Mouse (Mus musculus) neural tube, embryonic 12.5 days (tissue): ENCODE measurements around the gene Gsk3b. TPM values are rescaled to one million over a fixed set of nuclear protein-coding genes. Genes with fewer than 3 reads are reported as not detected.
"Not testable (repeated sequence)": the region's sequence is repeated elsewhere in the genome, so short reads cannot be mapped to it uniquely, and the experiment has no call there.

Experiments
- ATAC-seq: fragments of 200-750 bp; cut with Nextera tagmentation; 2 replicates; pipeline ENCODE4 v1.8.0; 2017; ENCODE audit warnings: low read depth, mild to moderate bottlenecking, moderate TSS enrichment, moderate library complexity; ENCODE audit not compliant: low FRiP score
- H3K27ac ChIP-seq: fragments of 300-500 bp; sonication (generic); 2 replicates; pipeline ENCODE4 v1.5.1; 2016
- H3K27me3 ChIP-seq: fragments of 300-500 bp; sonication (generic); replicated peaks from 2 replicates; pipeline ENCODE4 v1.6.1; 2016; ENCODE audit warnings: mild to moderate bottlenecking
- H3K36me3 ChIP-seq: fragments of 300-500 bp; sonication (generic); 2 replicates; pipeline ENCODE4 v1.6.1; 2016; ENCODE audit warnings: mild to moderate bottlenecking
- H3K4me1 ChIP-seq: fragments of 300-500 bp; sonication (generic); 2 replicates; pipeline ENCODE4 v1.6.1; 2016
- H3K4me2 ChIP-seq: fragments of 300-500 bp; sonication (generic); replicated peaks from 2 replicates; pipeline ENCODE4 v1.6.1; 2016; ENCODE audit warnings: mild to moderate bottlenecking
- H3K4me3 ChIP-seq: fragments of 300-500 bp; sonication (generic); 2 replicates; pipeline ENCODE4 v1.5.1; 2016
- H3K9ac ChIP-seq: fragments of 300-500 bp; sonication (generic); 2 replicates; pipeline ENCODE4 v1.6.1; 2016; ENCODE audit warnings: mild to moderate bottlenecking
- H3K9me3 ChIP-seq: fragments of 300-500 bp; sonication (generic); 2 replicates; pipeline ENCODE4 v1.6.1; 2016; ENCODE audit warnings: mild to moderate bottlenecking
- WGBS: fragments of 180-500 bp; shearing (Covaris S2); methylation state at CpG from one replicate; pipeline ENCODE4 v1.1.7; 2016; 5-methylcytosine and 5-hydroxymethylcytosine counted together
- polyA plus RNA-seq: library from polyadenylated mRNA; unstranded; fragments of >200 nt; fragmentation: Nextera tagmentation; extraction: Ambion mirVana; gene quantifications from 2 replicates; pipeline ENCODE4 v1.2.1, GENCODE M21; 2016

Gene Gsk3b
- polyA plus RNA-seq, 1 experiment from 2014 or later, result 140 TPM

- H3K9me3 ChIP-seq, result no peaks in the 10 kb centered on the region
- H3K27ac ChIP-seq, result no peak overlapping the region
- no peaks in the 10 kb centered on the region for H3K27me3 ChIP-seq
- no peak overlapping the region for H3K9ac ChIP-seq
- ATAC-seq, result no peak
- 86% methylated on average over 9 of the region's 9 CpGs for WGBS
- peaks cover 10% of the 10 kb centered on the region for H3K36me3 ChIP-seq
- H3K4me1 ChIP-seq, result peaks cover 4% of the 10 kb centered on the region; the same call in 1 of the 2 replicates
- H3K4me2 ChIP-seq, result no peak overlapping the region
- H3K4me3 ChIP-seq, result no peak overlapping the region
Observed at GRCm38 (mm10) chr16:38110001-38110400, 21.2 kb downstream of the Gsk3b start.

DNA sequence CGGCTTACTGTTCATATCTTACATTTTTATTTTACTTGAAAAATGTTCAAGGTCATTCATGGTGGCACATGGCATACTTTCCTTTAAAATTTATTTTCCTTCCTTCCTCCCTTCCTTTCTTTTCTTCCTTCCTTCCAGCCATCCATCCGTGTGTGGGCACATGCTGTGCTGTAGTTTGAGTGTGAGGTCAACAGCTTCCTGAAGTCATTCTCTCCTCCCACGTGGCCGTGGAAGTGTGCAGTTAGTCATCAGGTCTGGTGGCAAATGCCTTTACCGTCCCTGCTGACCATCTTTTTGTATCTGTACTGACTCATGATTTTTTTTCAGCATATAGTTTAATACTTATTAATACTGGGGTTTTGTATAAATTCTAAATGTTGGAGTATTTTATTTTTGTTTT is 21.8 kb downstream of the Gsk3b start:
- H3K27ac ChIP-seq, result no peak overlapping the region
- no peak overlapping the region for H3K4me2 ChIP-seq
- H3K4me3 ChIP-seq, result no peak overlapping the region
- no peaks in the 10 kb centered on the region for H3K9me3 ChIP-seq
- H3K27me3 ChIP-seq, result no peaks in the 10 kb centered on the region
- H3K4me1 ChIP-seq, result peaks cover 4% of the 10 kb centered on the region; the same call in 1 of the 2 replicates
- H3K36me3 ChIP-seq, result peaks cover 10% of the 10 kb centered on the region
- H3K9ac ChIP-seq, result no peak overlapping the region
- 56% methylated on average over 5 of the region's 5 CpGs for WGBS
- no peak for ATAC-seq

DNA sequence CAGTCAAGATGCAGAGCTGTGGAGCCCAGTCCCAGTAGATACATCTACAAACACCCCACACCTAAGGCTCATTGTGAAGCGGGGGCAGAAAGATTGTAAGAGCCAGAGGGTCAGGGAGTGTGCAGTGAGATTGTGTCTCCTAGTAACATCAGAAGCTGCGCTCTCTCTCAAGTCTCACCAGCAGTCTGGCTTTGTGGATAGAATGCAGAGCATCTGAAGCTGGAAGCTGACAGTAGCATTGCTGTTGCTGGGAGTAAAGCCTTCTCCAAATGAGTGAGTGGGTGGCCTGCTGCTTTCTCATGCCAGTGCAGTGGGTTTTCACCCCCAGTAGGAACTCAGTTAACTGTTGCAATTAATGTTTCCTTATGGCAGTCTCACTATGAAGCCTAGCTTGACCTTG is 25.3 kb downstream of the Gsk3b start:
- 96% methylated on average over 2 of the region's 2 CpGs for WGBS
- no peak for ATAC-seq
- Histone ChIP-seq H3K27me3 (no peaks in the 10 kb centered on the region), H3K36me3 (peaks cover 10% of the 10 kb centered on the region), H3K27ac (no peak overlapping the region), H3K9ac (no peak overlapping the region), H3K4me1 (peaks cover 4% of the 10 kb centered on the region; the same call in 1 of the 2 replicates), H3K4me3 (no peak overlapping the region), H3K4me2 (no peak overlapping the region), H3K9me3 (no peaks in the 10 kb centered on the region)

- WGBS, result 94% methylated on average over 9 of the region's 9 CpGs
- not testable (repeated sequence) for H3K4me1 ChIP-seq
Observed at GRCm38 (mm10) chr16:38117909-38118308, 29.1 kb downstream of the Gsk3b start.

DNA sequence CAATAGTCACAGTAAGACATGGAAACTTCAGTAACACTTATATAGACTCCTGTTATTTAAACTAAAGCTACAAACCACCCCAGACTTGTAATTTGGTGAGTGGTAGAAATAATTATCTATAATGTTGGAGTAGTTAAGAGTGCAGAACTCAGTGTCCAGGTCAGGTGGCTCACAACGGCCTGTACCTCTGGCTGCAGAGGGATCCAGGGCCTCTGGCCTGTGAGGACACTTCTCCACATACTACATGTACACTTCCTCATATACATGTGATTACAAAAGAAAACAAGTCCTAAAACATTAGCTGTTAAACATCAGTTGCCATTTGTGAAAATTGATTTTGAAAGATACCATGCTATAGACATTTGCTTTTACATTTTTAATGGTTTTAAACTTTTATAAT is 29.9 kb downstream of the Gsk3b start:
- Histone ChIP-seq H3K4me1 (peaks cover 7% of the 10 kb centered on the region), H3K9ac (no peak overlapping the region), H3K4me2 (no peak overlapping the region), H3K9me3 (no peaks in the 10 kb centered on the region), H3K27ac (no peak overlapping the region), H3K36me3 (peaks cover 17% of the 10 kb centered on the region), H3K4me3 (no peak overlapping the region), H3K27me3 (no peaks in the 10 kb centered on the region)
- ATAC-seq, result no peak
- 89% methylated on average over 1 of the region's 1 CpGs for WGBS

More at GRCm38 (mm10) chr16:38117909-38118308, 29.1 kb downstream of the Gsk3b start:
- H3K9ac ChIP-seq, H3K27ac ChIP-seq, H3K9me3 ChIP-seq, ATAC-seq, H3K4me2 ChIP-seq, H3K27me3 ChIP-seq, H3K4me3 ChIP-seq: not testable (repeated sequence)
- peaks cover 15% of the 10 kb centered on the region for H3K36me3 ChIP-seq

DNA sequence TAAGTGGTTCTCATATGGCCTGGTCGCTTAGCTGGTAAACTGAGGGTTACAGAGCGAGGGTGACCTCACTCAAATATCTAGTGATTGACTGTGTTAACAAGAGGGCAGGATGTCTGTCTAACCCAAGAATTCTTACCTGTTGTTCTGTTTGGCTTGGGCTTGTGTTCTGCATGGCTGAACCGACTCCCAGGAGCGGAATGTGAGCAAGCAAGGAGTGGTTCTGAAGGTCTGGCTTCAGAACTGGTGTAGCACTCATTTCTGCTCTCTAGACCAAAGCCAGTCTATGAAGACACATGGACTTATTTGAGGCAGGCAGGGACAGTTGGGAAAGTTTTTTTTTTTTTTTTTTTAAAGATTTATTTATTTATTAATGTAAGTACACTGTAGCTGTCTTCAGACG is 30.5 kb downstream of the Gsk3b start:
- H3K4me3 ChIP-seq, result no peak overlapping the region
- 91% methylated on average over 5 of the region's 5 CpGs for WGBS
- no peak overlapping the region for H3K27ac ChIP-seq
- H3K9ac ChIP-seq, result no peak overlapping the region
- peaks cover 7% of the 10 kb centered on the region for H3K4me1 ChIP-seq
- no peak overlapping the region for H3K4me2 ChIP-seq
- no peaks in the 10 kb centered on the region for H3K27me3 ChIP-seq
- H3K36me3 ChIP-seq, result peaks cover 11% of the 10 kb centered on the region
- ATAC-seq, result no peak
- no peaks in the 10 kb centered on the region for H3K9me3 ChIP-seq

- ATAC-seq, result no peak
- H3K9ac ChIP-seq, result no peak overlapping the region
- 84% methylated on average over 5 of the region's 5 CpGs for WGBS
- H3K9me3 ChIP-seq, result no peaks in the 10 kb centered on the region
- H3K4me3 ChIP-seq, result no peak overlapping the region
- no peak overlapping the region for H3K4me2 ChIP-seq
- H3K27ac ChIP-seq, result no peak overlapping the region
- no peaks in the 10 kb centered on the region for H3K36me3 ChIP-seq
- H3K27me3 ChIP-seq, result no peaks in the 10 kb centered on the region
- peaks cover 37% of the 10 kb centered on the region for H3K4me1 ChIP-seq
Observed at GRCm38 (mm10) chr16:38129171-38129570, 40.4 kb downstream of the Gsk3b start.

GRCm38 (mm10) chr16:38131041-38131440 is 42.2 kb downstream of the Gsk3b start:
- H3K4me3 ChIP-seq, result no peak overlapping the region
- no peak overlapping the region for H3K27ac ChIP-seq
- no peak overlapping the region for H3K9ac ChIP-seq
- no peaks in the 10 kb centered on the region for H3K9me3 ChIP-seq
- no peak for ATAC-seq
- H3K4me2 ChIP-seq, result no peak overlapping the region
- H3K27me3 ChIP-seq, result no peaks in the 10 kb centered on the region
- H3K4me1 ChIP-seq, result peaks cover 40% of the 10 kb centered on the region
- 87% methylated on average over 3 of the region's 3 CpGs for WGBS
- no peaks in the 10 kb centered on the region for H3K36me3 ChIP-seq

DNA sequence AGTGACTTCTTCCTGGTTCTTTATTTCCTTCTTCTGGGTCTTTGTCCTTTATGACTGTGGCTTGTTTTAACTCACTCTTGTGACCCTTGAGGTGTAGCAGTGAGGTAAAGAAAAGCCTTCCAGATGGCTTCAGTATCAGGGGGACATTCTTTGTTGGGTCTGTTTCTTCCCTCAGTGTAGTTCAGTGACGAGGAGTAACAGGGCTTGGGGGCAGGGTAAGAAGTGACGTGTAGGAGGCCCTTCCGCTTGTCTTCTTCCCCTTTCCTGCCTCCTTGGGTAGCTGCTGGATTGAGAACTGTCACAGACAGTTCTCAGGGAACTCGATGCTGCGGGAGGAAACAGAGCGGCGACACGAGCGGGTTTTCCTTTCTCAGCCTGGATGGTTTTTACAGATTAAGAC is 43.0 kb downstream of the Gsk3b start:
- H3K9ac ChIP-seq, result no peak overlapping the region
- no peak overlapping the region for H3K4me3 ChIP-seq
- 40% methylated on average over 9 of the region's 9 CpGs for WGBS
- no peak for ATAC-seq
- no peaks in the 10 kb centered on the region for H3K36me3 ChIP-seq
- H3K27ac ChIP-seq, result no peak overlapping the region
- peaks cover 46% of the 10 kb centered on the region for H3K4me1 ChIP-seq
- H3K27me3 ChIP-seq, result no peaks in the 10 kb centered on the region
- H3K9me3 ChIP-seq, result no peaks in the 10 kb centered on the region
- no peak overlapping the region for H3K4me2 ChIP-seq

- Histone ChIP-seq H3K4me2 (no peak overlapping the region), H3K36me3 (no peaks in the 10 kb centered on the region), H3K9me3 (no peaks in the 10 kb centered on the region), H3K4me1 (peaks cover 49% of the 10 kb centered on the region), H3K27ac (no peak overlapping the region), H3K4me3 (no peak overlapping the region), H3K9ac (no peak overlapping the region), H3K27me3 (no peaks in the 10 kb centered on the region)
- ATAC-seq, result no peak
- 57% methylated on average over 7 of the region's 7 CpGs for WGBS
Observed at GRCm38 (mm10) chr16:38132210-38132609, 43.4 kb downstream of the Gsk3b start.

- no peaks in the 10 kb centered on the region for H3K9me3 ChIP-seq
- H3K9ac ChIP-seq, result no peak overlapping the region
- ATAC-seq, result no peak
- no peak overlapping the region for H3K4me3 ChIP-seq
- no peak overlapping the region for H3K4me2 ChIP-seq
- peaks cover 29% of the 10 kb centered on the region for H3K4me1 ChIP-seq
- no peaks in the 10 kb centered on the region for H3K36me3 ChIP-seq
- H3K27ac ChIP-seq, result no peak overlapping the region
- WGBS, result 34% methylated on average over 5 of the region's 5 CpGs
- H3K27me3 ChIP-seq, result no peaks in the 10 kb centered on the region
Observed at GRCm38 (mm10) chr16:38137296-38137695, 48.5 kb downstream of the Gsk3b start.

GRCm38 (mm10) chr16:38144898-38145297 is 56.1 kb downstream of the Gsk3b start:
- H3K4me3 ChIP-seq, result no peak overlapping the region
- ATAC-seq, result no peak
- H3K4me2 ChIP-seq, result no peak overlapping the region
- no peaks in the 10 kb centered on the region for H3K27me3 ChIP-seq
- no peaks in the 10 kb centered on the region for H3K9me3 ChIP-seq
- peaks cover 6% of the 10 kb centered on the region; the same call in 1 of the 2 replicates for H3K36me3 ChIP-seq
- H3K4me1 ChIP-seq, result no peaks in the 10 kb centered on the region
- WGBS, result 89% methylated on average over 4 of the region's 4 CpGs
- H3K9ac ChIP-seq, result no peak overlapping the region
- H3K27ac ChIP-seq, result no peak overlapping the region

DNA sequence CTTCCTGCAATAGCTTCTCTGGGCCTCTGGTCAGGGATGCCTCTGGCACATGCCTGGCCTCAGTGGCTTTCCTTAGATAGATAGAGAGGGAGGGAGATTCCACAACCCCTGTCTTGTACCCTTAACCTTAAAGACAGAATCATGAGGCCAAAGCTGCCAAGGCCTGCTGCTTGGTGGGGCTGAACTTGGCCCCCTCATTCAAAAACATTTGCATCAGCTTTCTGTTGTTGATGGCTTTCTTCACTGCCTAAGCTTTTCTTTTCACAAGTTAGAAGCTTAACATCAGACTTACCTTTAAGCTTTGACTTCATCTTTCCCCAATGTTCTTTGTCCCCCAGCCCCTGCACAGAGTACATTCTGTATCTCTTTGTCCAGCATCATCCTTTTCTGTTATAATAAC is 61.8 kb downstream of the Gsk3b start:
- H3K9me3 ChIP-seq, result no peaks in the 10 kb centered on the region
- H3K27me3 ChIP-seq, result no peaks in the 10 kb centered on the region
- no peak overlapping the region for H3K9ac ChIP-seq
- no peaks in the 10 kb centered on the region; the same call in 1 of the 2 replicates for H3K36me3 ChIP-seq
- no peaks in the 10 kb centered on the region for H3K4me1 ChIP-seq
- H3K4me2 ChIP-seq, result no peak overlapping the region
- no peak for ATAC-seq
- H3K4me3 ChIP-seq, result no peak overlapping the region
- no peak overlapping the region for H3K27ac ChIP-seq
